Mouse (Mus musculus): ENCODE measurements around the gene Exoc6b. TPM values are rescaled to one million over a fixed set of nuclear protein-coding genes. Genes with fewer than 3 reads are reported as not detected.

Gene Exoc6b
- polyA plus RNA-seq, 1 experiment from 2014 or later: 52.2 TPM

DNA sequence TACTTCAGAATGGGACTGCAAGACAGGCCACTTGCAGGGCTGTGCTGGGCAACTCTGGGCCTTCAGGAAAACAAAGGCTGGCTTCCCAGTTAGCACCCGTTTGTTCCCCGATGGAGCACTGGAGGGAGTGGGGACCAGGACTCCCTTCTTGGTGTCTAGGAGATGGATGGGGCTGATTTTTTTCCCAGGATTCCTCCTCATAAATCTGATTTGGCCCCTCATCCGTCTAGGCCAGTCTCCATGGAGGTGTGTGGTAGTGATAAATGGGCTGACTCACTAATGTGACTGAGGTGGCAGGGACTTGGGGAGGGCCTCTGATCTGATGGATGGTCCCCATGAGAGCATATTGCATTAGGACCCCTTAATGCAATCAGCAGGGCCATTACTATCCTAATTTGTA, 470.6 kb downstream of the Exoc6b start:
- Histone ChIP-seq H3K27ac (no peak overlapping the region), H3K27me3 (no peaks in the 10 kb centered on the region; the same call in 1 of the 2 replicates), H3K4me3 (replicated peaks) (no peak overlapping the region), H3K9ac (replicated peaks) (no peak overlapping the region), H3K36me3 (no peaks in the 10 kb centered on the region), H3K4me2 (replicated peaks) (no peak overlapping the region), H3K4me1 (replicated peaks) (peaks cover 14% of the 10 kb centered on the region), H3K9me3 (no peaks in the 10 kb centered on the region)
- no peak for ATAC-seq
- WGBS: 89% methylated on average over 3 of the region's 3 CpGs

DNA sequence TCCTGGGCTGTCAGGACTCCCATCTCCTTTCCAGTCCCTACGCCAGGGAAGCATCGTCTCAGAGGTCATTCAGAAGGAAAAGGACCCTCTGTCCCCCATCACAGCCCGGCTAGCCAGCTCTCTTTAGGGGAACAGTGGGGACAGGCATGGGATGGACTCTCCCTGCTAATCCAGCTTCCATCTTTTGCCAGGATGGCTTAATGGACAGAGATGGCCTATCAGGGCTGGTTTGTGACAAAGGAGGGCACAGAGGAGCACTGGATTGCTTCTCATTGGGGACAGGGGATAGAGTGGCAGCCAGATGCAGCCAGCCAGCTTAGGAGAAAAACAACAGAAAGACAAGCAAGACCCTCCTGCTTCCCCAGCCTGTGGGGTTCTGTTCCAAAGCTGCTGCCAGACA, 474.7 kb downstream of the Exoc6b start:
- H3K36me3 ChIP-seq: no peaks in the 10 kb centered on the region
- H3K27ac ChIP-seq: no peak overlapping the region; the same call in 1 of the 2 replicates
- H3K4me2 ChIP-seq (replicated peaks): peak overlapping the region; percentile 30
- H3K27me3 ChIP-seq: peaks cover 36% of the 10 kb centered on the region
- peak; percentile 76 for ATAC-seq
- 0 out of 2 replicates have a peak overlapping the region, but pooled peaks have one; percentile 48 for H3K9ac ChIP-seq (replicated peaks)
- H3K4me3 ChIP-seq (replicated peaks): no peak overlapping the region
- WGBS: 11% methylated on average over 3 of the region's 3 CpGs
- H3K9me3 ChIP-seq: no peaks in the 10 kb centered on the region
- H3K4me1 ChIP-seq (replicated peaks): peaks cover 22% of the 10 kb centered on the region

DNA sequence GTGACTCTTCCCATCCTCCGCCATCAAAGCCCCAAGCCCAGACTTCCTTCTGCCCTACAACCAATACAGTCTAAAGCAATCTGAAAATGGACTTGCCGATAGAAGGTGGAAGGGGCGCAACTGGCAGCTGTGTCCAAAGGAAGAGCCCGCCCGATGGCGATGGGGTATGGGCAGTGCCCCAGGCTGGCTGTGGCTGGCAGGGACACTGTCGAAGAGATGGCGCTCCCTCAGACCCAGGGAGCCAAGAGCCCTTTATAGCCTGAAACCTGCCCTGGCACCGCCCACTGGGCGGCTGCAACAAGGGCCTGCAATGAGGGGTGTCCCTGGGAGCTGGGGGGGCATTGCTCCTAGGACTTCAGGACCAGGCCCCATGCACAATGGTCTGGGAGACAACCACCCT, 475.6 kb downstream of the Exoc6b start, which contains the start of gene Cyp26b1:
Gene Cyp26b1, minus strand, starts transcription at position 216 of the 400 bp plus-strand sequence.
- peak within 1 kb of the TSS; percentile 30 for H3K4me2 ChIP-seq (replicated peaks)
- 81% methylated on average over 10 of the region's 10 CpGs for WGBS
- ATAC-seq: no peak
- no peaks in the 10 kb centered on the region for H3K36me3 ChIP-seq
- H3K27ac ChIP-seq: no peak within 1 kb of the TSS
- no peaks in the 10 kb centered on the region for H3K9me3 ChIP-seq
- H3K4me1 ChIP-seq (replicated peaks): peaks cover 31% of the 10 kb centered on the region
- H3K9ac ChIP-seq (replicated peaks): peak within 1 kb of the TSS; percentile 48; the same call in 1 of the 2 replicates
- H3K4me3 ChIP-seq (replicated peaks): peak within 1 kb of the TSS; percentile 22
- H3K27me3 ChIP-seq: peaks cover 45% of the 10 kb centered on the region

DNA sequence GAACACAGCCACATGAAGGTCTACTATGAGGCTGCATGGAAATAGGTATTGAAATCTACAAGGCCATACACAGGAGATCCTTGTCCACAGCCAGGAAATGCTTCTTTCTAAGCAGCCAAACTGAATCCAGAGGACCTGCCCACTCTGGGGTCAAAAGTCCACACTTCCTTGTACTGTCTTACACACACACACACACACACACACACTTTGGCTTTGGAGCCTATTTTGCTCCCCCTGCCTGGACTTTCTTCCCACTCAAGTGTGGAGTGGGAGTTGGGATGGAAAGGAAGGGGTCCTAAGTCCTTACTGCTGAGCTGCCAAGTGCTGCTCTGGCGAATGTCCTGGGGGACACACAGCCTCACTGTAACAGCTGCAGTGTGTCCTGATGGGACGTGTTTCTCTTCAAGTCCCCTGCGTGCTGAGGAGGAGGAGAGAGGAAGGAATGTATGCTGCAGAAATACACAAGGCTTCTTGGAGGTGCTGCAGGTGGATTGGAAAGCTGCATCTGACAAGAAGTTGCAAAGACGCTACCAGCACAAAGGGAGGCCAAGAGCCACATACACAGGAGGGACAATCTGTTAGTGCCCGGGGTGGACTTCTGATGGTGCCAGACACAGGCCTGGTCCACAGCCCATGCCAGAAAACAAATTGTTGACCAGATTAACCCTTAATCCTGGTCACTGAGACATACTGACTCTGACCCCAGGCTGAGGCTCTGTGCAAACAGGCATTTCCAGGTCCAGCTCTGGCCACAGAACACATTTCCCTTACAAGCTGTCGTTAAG, 478.2 kb downstream of the Exoc6b start:
- Histone ChIP-seq H3K27me3 (peaks cover 71% of the 10 kb centered on the region), H3K27ac (no peak overlapping the region), H3K9ac (replicated peaks) (peak overlapping the region; percentile 46; the same call in 1 of the 2 replicates), H3K4me1 (replicated peaks) (peaks cover 57% of the 10 kb centered on the region), H3K4me2 (replicated peaks) (peak overlapping the region; percentile 22; the same call in 1 of the 2 replicates), H3K36me3 (no peaks in the 10 kb centered on the region), H3K4me3 (replicated peaks) (peak overlapping the region; percentile 15; the same call in 1 of the 2 replicates), H3K9me3 (no peaks in the 10 kb centered on the region)
- no peak for ATAC-seq
- 67% methylated on average over 6 of the region's 6 CpGs for WGBS

DNA sequence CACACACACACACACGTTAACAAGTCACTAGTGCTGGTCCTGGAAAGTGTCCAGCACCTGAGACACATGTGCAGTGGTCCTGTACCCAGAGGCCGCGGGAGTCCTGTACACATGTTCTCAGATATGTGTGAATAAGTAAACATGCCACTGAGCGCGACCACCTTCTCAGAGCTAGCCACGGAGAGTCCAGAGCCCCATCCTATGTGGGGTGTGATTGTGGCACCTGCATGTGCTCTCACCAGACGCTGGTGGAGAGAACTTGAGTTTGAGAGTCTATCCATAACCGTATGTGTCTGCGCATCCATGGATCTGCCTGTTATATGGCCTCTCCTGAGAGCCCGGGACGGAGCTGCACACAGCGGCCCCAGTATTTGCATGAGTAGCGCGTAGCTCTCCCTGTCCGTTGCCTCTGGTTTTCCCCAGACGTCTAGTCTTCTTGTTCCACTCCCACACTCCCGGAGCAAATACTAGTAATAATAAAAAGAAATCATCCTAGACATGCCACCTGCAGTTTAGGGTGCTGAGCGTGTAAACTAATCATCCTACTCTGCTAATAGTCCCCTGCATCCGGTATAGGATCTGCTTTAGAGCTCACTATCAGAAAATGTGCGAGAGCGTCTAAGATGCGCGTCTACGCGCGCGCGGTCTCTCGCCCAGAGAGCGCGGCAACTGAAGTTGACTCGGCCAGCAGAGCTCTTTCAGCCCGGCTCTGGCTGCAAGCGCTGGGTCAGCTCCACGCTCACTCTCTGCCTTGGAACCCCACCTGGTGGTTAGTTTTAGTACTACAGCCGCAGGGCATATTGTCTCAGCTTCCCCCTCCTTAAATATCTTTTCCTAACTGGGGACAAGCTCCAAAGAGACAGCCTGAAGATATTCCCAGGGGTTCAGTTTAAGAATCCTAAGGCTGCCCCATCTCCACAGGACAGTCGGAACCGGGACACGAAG, 479.3 kb downstream of the Exoc6b start:
- peak overlapping the region; percentile 36; the same call in 1 of the 2 replicates for H3K9ac ChIP-seq (replicated peaks)
- H3K4me2 ChIP-seq (replicated peaks): peak overlapping the region; percentile 85
- no peaks in the 10 kb centered on the region for H3K9me3 ChIP-seq
- peak overlapping the region; percentile 50 for H3K4me3 ChIP-seq (replicated peaks)
- H3K36me3 ChIP-seq: no peaks in the 10 kb centered on the region
- ATAC-seq: peak; percentile 59; the same call in 1 of the 2 replicates
- WGBS: 3% methylated on average over 39 of the region's 39 CpGs
- peaks cover 67% of the 10 kb centered on the region for H3K4me1 ChIP-seq (replicated peaks)
- peaks cover 82% of the 10 kb centered on the region for H3K27me3 ChIP-seq
- no peak overlapping the region for H3K27ac ChIP-seq

DNA sequence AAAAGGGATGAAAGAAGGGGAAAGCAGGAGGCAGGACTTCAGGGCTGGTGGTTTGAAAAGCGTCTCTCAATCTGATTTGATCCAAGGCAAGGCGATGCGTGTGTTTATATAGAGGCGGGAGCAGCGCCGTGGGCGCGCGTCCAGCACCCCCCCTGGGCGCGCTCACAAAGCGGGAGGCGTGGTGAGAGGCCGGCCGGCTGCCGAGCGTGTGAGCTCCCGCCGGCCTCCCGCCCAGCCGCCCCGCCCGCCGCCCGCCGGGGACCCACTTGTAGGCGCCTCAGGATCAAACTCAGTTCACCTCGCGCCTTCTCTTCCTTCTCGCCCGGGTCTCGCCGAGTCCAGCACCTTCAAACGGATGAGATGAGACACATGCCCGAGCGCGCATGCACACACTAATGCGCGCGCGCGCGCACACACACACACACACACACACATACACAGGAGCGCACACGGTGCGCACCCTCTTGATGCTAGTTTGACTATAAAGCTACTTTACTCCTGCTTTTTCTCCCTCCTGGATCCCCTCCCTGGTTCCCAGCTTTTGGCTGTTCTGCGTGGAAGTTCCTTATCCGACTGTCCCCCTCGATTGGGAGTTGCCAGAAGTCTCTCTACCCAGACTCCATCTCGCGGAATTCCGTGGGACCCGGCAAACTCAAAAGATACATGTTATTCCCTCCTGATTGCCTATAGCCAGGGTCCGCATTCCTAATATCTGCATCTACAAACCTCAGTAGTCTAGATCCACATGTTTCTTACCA, 480.2 kb downstream of the Exoc6b start:
- Histone ChIP-seq H3K4me2 (replicated peaks) (peak overlapping the region; percentile 85), H3K9ac (replicated peaks) (peak overlapping the region; percentile 61), H3K4me1 (replicated peaks) (peaks cover 67% of the 10 kb centered on the region), H3K27me3 (peaks cover 92% of the 10 kb centered on the region), H3K27ac (no peak overlapping the region), H3K9me3 (no peaks in the 10 kb centered on the region), H3K36me3 (no peaks in the 10 kb centered on the region), H3K4me3 (replicated peaks) (peak overlapping the region; percentile 50)
- 1% methylated on average over 51 of the region's 54 CpGs for WGBS
- ATAC-seq: no peak

DNA sequence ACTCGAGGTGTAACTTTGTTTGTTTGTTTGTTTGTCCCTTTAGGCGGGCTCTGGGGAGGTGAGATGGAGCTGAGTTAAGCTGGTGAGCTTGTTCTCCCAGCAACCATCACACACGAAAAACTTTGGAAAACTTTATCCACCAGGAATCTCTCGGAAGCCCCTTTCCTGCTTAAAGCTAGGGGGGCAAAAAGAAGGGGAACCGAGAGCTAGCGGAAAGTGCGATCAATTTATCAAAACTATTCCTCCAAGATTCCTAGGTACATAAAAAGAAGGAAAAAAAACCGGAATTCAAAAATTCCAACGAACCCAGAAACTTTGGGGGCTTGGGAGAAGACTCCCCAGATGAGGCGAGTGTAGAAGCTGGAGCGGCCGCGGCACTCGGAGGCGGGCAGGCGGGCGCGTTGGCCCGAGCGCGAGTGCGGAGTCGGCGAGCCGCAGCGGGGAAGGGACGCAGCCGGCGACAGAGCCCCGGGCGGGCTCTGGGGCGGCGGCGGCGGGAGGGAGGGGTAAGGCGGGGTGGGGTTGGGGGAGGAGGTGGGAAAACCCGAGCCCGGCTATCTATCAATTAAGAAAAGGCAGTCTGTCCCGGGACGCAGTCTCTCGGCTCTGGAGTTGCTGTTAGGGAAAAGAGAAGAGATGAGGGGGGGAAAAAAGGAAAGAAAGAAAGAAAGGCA, 481.0 kb downstream of the Exoc6b start:
- Histone ChIP-seq H3K4me3 (replicated peaks) (peak overlapping the region; percentile 50), H3K9ac (replicated peaks) (peak overlapping the region; percentile 61), H3K27ac (0 out of 2 replicates have a peak overlapping the region, but pooled peaks have one; percentile 27), H3K27me3 (peaks cover 97% of the 10 kb centered on the region), H3K4me1 (replicated peaks) (peaks cover 69% of the 10 kb centered on the region), H3K36me3 (no peaks in the 10 kb centered on the region), H3K4me2 (replicated peaks) (peak overlapping the region; percentile 85), H3K9me3 (no peaks in the 10 kb centered on the region)
- no peak for ATAC-seq
- WGBS: under 1% methylated on average over 41 of the region's 41 CpGs

DNA sequence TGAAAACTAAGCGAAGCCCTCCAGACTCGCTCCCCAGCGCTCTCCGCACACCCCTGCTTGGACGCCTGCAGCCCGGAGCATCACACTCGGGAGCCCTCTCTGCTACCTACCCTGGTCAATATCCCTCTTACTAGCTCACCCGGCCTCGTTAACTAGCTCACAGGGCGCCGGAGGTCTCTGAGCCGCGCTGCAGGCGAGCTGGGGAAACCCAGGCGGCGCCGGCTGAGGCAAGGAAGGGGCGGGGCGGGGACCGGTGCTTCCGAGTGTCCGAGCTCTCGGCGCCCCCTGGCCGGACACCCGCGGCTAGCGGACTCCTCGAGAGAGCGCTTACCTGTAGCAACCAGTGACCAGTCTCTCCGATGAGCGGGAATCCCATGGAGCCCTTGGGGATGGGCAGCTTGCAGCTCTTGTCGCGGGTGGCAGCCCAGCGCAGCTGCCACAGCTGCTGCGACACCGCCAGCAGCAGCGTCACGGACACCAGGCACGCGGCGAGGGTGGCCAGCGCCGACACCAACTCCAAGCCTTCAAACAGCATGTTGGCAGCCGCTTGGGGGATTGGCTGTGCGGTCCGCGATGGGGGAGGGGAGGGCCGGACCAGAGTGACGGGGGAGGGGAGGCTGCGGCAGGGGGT, 481.7 kb downstream of the Exoc6b start:
- Histone ChIP-seq H3K27me3 (peaks cover 97% of the 10 kb centered on the region), H3K4me2 (replicated peaks) (peak overlapping the region; percentile 85), H3K27ac (peak overlapping the region; percentile 27; the same call in 1 of the 2 replicates), H3K9ac (replicated peaks) (peak overlapping the region; percentile 61), H3K4me3 (replicated peaks) (peak overlapping the region; percentile 50), H3K36me3 (no peaks in the 10 kb centered on the region), H3K9me3 (no peaks in the 10 kb centered on the region), H3K4me1 (replicated peaks) (peaks cover 75% of the 10 kb centered on the region)
- WGBS: under 1% methylated on average over 51 of the region's 51 CpGs
- peak; percentile 1; the same call in 1 of the 2 replicates for ATAC-seq

DNA sequence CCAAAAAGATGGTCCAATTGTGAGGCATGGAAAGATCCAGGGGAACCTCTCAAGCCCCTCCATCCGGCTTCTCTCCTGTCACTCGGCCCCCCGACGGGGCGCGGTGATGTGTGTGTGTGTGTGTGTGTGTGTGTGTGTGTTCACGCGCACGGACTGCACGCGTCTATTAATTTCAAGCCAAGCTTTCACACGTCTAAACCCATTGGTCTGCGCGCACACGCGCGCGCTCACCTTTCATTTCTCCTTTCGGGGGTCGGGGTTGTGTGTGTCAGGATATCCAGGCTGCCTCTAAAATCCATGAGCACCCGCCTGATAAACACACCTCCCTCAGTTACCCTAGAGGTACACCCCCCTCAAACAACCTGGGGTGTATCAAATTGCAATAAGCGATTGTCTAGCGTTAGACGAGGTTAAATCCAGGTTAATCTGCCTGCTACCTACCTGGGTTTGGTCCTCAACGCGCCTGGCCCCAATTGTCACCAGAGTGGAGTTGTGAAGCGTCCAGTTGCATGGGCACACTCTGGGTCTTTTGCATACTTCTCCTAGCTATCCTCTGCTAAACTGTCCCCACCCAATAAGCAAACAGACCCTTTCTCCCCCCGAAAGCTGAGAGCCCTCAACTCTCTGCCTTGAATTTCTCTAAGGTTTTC, 482.6 kb downstream of the Exoc6b start:
- WGBS: under 1% methylated on average over 28 of the region's 28 CpGs
- H3K9ac ChIP-seq (replicated peaks): 0 out of 2 replicates have a peak overlapping the region, but pooled peaks have one; percentile 61

DNA sequence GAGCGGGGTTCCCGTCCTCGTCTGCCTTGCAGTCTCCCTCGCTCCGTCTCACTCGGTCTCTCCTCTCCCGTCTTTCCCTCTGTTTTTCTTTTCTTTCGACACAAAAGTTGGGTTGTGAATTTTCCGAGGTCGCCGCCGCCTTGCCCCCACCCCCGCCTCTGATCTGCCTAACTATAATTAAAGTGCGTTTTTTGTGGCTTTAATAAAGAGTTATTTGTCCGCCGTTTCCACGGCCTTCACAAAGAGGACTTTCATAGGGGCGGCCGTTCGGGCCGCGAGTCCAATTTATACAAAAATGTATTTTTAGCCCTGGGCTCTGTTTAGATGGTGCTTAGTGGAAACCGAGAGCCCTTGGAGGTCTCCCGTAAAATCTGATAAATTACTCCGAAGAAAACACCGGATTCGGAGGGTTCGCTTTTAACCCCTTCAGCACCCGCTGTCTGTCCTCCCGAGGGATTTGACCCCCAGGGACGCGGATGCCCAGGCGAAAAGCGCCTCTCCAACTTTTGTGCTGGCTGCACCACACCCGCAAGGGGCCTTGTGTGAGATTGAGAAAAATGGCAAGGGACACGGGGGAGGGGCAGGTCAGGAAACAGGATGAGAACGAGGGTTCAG, 483.5 kb downstream of the Exoc6b start:
- Histone ChIP-seq H3K27ac (no peak overlapping the region), H3K4me3 (replicated peaks) (peak overlapping the region; percentile 50), H3K36me3 (no peaks in the 10 kb centered on the region), H3K9ac (replicated peaks) (peak overlapping the region; percentile 58), H3K4me1 (replicated peaks) (peaks cover 75% of the 10 kb centered on the region), H3K9me3 (no peaks in the 10 kb centered on the region), H3K4me2 (replicated peaks) (peak overlapping the region; percentile 85), H3K27me3 (peaks cover 98% of the 10 kb centered on the region)
- WGBS: under 1% methylated on average over 37 of the region's 37 CpGs
- ATAC-seq: no peak

More for the DNA sequence above, 482.6 kb downstream of the Exoc6b start:
- H3K27ac ChIP-seq: no peak overlapping the region
- ATAC-seq: no peak
- H3K27me3 ChIP-seq: peaks cover 98% of the 10 kb centered on the region
- no peaks in the 10 kb centered on the region for H3K9me3 ChIP-seq
- peak overlapping the region; percentile 85 for H3K4me2 ChIP-seq (replicated peaks)
- H3K36me3 ChIP-seq: no peaks in the 10 kb centered on the region
- peaks cover 75% of the 10 kb centered on the region for H3K4me1 ChIP-seq (replicated peaks)
- peak overlapping the region; percentile 50 for H3K4me3 ChIP-seq (replicated peaks)

All from midbrain, embryonic 13.5 days (tissue).